Mouse (Mus musculus) bone marrow, adult 2 months (tissue): ENCODE measurements around the gene Mex3b.
A peak's percentile ranks its signal among the peaks of the same experiment; 100 is the strongest.

ENCODE experiments used
- CTCF ChIP-seq: fragments of 200-500 bp; IDR thresholded peaks from 2 replicates; pipeline ENCODE4 v1.5.1; 2011; ENCODE audit warnings: low read length, control low read depth; ENCODE audit not compliant: control insufficient read depth, insufficient read depth
- POLR2A ChIP-seq: fragments of 200-500 bp; IDR thresholded peaks from 2 replicates; pipeline ENCODE4 v1.6.1; 2011; ENCODE audit warnings: low read depth, mild to moderate bottlenecking, control low read depth, low read length, borderline replicate concordance; ENCODE audit not compliant: control insufficient read depth

- TF ChIP-seq CTCF (no peak), POLR2A (peak; percentile 27; the same call in 1 of the 2 replicates)
Observed at GRCm38 (mm10) chr7:82868309-82869230, 1.4 kb downstream of the Mex3b start.
